Mouse (Mus musculus) splenic B cell, adult 2 months (primary cell): ENCODE results near the gene Sp100.
"Not testable (repeated sequence)": the region's sequence is repeated elsewhere in the genome, so short reads cannot be mapped to it uniquely, and the experiment has no call there.

ENCODE experiments used
- DNase-seq: peaks from one replicate; pipeline ENCODE4 v3.0.0-alpha.2; 2011; ENCODE audit warnings: low read depth, low spot score
- H3K27me3 ChIP-seq: 2 replicates; pipeline ENCODE4 v1.6.1; 2012; ENCODE audit warnings: mild to moderate bottlenecking, low read length, moderate library complexity, mixed read lengths; ENCODE audit not compliant: control insufficient read depth, poor library complexity, insufficient read depth, severe bottlenecking
- H3K36me3 ChIP-seq: 2 replicates; pipeline ENCODE4 v1.6.1; 2012; ENCODE audit warnings: mild to moderate bottlenecking, low read length, moderate library complexity, mixed read lengths; ENCODE audit not compliant: control insufficient read depth, poor library complexity, insufficient read depth, severe bottlenecking

Sp100 gene

GRCm38 (mm10) chr1:85649881-85650280 is at the start of gene Sp100:
Gene Sp100, plus strand, starts transcription at chr1:85649988.
- peak; percentile 53 for DNase-seq
- H3K27me3 ChIP-seq, H3K36me3 ChIP-seq: not testable (repeated sequence)

GRCm38 (mm10) chr1:85600078-85600477 is 49.7 kb upstream of the Sp100 start, which contains the start of gene Sp140:
Gene Sp140, plus strand, starts transcription at chr1:85600378.
- H3K27me3 ChIP-seq, H3K36me3 ChIP-seq: not testable (repeated sequence)

GRCm38 (mm10) chr1:85600794-85601193 is 49.0 kb upstream of the Sp100 start:
- peak; percentile 67 for DNase-seq
- H3K36me3 ChIP-seq, H3K27me3 ChIP-seq: not testable (repeated sequence)

More at GRCm38 (mm10) chr1:85600078-85600477, 49.7 kb upstream of the Sp100 start, which contains the start of gene Sp140:
- DNase-seq, result not testable (repeated sequence)

- not testable (repeated sequence) for H3K36me3 ChIP-seq, H3K27me3 ChIP-seq, DNase-seq
Observed at GRCm38 (mm10) chr1:85604341-85604740, 45.4 kb upstream of the Sp100 start.

- peak; percentile 85 for DNase-seq
- H3K27me3 ChIP-seq, H3K36me3 ChIP-seq: not testable (repeated sequence)
Observed at GRCm38 (mm10) chr1:85608361-85608760, 41.4 kb upstream of the Sp100 start.

GRCm38 (mm10) chr1:85610581-85610980 is 39.2 kb upstream of the Sp100 start:
- H3K27me3 ChIP-seq, DNase-seq, H3K36me3 ChIP-seq: not testable (repeated sequence)

GRCm38 (mm10) chr1:85615096-85615495 is 34.7 kb upstream of the Sp100 start:
- not testable (repeated sequence) for H3K27me3 ChIP-seq, DNase-seq, H3K36me3 ChIP-seq

GRCm38 (mm10) chr1:85615819-85616218 is 34.0 kb upstream of the Sp100 start:
- DNase-seq, H3K27me3 ChIP-seq, H3K36me3 ChIP-seq: not testable (repeated sequence)

GRCm38 (mm10) chr1:85617161-85617560 is 32.6 kb upstream of the Sp100 start:
- not testable (repeated sequence) for H3K27me3 ChIP-seq, H3K36me3 ChIP-seq, DNase-seq

GRCm38 (mm10) chr1:85618689-85619088 is 31.1 kb upstream of the Sp100 start:
- not testable (repeated sequence) for H3K36me3 ChIP-seq, H3K27me3 ChIP-seq
- DNase-seq, result peak; percentile 75

GRCm38 (mm10) chr1:85636936-85637335 is 12.9 kb upstream of the Sp100 start:
- H3K36me3 ChIP-seq, H3K27me3 ChIP-seq, DNase-seq: not testable (repeated sequence)

- not testable (repeated sequence) for H3K27me3 ChIP-seq, H3K36me3 ChIP-seq, DNase-seq
Observed at GRCm38 (mm10) chr1:85638144-85638543, 11.6 kb upstream of the Sp100 start.

GRCm38 (mm10) chr1:85650524-85650923 is 736 bp downstream of the Sp100 start:
- not testable (repeated sequence) for DNase-seq, H3K27me3 ChIP-seq

GRCm38 (mm10) chr1:85651770-85652275 is 2.0 kb downstream of the Sp100 start:
- DNase-seq, H3K36me3 ChIP-seq, H3K27me3 ChIP-seq: not testable (repeated sequence)

More at GRCm38 (mm10) chr1:85650524-85650923, 736 bp downstream of the Sp100 start:
- H3K36me3 ChIP-seq, result not testable (repeated sequence)

GRCm38 (mm10) chr1:85657211-85657610 is 7.4 kb downstream of the Sp100 start:
- not testable (repeated sequence) for H3K27me3 ChIP-seq, H3K36me3 ChIP-seq, DNase-seq

GRCm38 (mm10) chr1:85664266-85664665 is 14.5 kb downstream of the Sp100 start:
- DNase-seq, result no peak
- peaks cover 39% of the 10 kb centered on the region for H3K36me3 ChIP-seq

More at GRCm38 (mm10) chr1:85664266-85664665, 14.5 kb downstream of the Sp100 start:
- no peaks in the 10 kb centered on the region for H3K27me3 ChIP-seq
